Mouse (Mus musculus) testis, adult 2 months (tissue): ENCODE measurements around the gene Bag6.

Experiments used
- CTCF ChIP-seq: fragments of 200-500 bp; IDR thresholded peaks from 2 replicates; pipeline ENCODE4 v1.5.1; 2012; ENCODE audit warnings: low read depth, mild to moderate bottlenecking, inconsistent platforms, low read length, moderate library complexity; ENCODE audit not compliant: control insufficient read depth, insufficient read depth, insufficient replicate concordance
- POLR2A ChIP-seq: fragments of 200-500 bp; IDR thresholded peaks from 2 replicates; pipeline ENCODE4 v1.6.1; 2012; ENCODE audit warnings: low read depth, mild to moderate bottlenecking, inconsistent platforms, low read length, moderate library complexity; ENCODE audit not compliant: control insufficient read depth

- no peak for TF ChIP-seq POLR2A
- no peak for TF ChIP-seq CTCF
Observed at GRCm38 (mm10) chr17:35157661-35158175, 22.7 kb downstream of the Bag6 start.
